Mouse (Mus musculus): ENCODE measurements around the gene Syne1.

Gene Syne1

GRCm38 (mm10) chr10:5207905-5208641, 343.2 kb downstream of the Syne1 start:
- DNase-seq (ENCODE audit: low read depth, low spot score): no peak

DNA sequence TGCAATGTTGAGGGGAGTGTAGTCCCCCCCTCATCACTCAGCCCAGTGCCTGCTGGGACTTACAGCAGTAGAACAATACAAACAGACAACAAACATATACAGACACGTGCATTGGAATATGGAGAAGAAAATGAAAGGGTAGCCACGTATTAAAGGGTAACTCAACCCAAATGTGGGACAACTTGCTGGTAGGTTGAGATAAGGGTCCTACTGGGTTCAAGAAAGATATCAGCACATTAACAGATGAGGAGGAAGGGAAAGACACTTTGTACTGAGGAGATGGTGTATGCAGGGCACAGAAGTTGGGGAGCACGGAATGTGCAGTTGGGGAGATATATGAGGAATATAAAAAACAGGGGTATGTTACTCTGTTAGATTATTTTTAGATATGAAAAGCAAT, 345.3 kb downstream of the Syne1 start:
- no peak for DNase-seq (ENCODE audit: low read depth, low spot score)

DNA sequence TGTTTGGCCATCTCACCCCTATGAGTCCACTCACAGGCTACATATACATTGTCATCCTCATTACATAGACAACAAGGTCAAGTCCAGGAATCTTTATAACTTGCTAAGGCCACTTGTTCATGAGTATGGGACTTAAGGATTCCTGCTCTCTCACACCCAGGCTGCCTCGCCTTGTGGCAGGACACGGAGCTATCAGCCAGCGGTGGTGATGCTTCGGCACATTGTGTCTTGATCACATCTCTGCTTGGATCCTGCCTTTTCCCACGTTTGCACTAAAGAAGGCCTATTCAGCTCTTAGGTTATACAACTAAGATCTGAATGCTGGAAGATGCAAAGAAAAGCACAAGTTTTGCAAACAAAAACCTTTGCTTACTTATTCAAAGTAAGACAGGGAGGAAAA, 345.7 kb downstream of the Syne1 start:
- no peak for DNase-seq (ENCODE audit: low read depth, low spot score)

GRCm38 (mm10) chr10:5203837-5204236, 347.4 kb downstream of the Syne1 start:
- DNase-seq (ENCODE audit: low read depth, low spot score): no peak

DNA sequence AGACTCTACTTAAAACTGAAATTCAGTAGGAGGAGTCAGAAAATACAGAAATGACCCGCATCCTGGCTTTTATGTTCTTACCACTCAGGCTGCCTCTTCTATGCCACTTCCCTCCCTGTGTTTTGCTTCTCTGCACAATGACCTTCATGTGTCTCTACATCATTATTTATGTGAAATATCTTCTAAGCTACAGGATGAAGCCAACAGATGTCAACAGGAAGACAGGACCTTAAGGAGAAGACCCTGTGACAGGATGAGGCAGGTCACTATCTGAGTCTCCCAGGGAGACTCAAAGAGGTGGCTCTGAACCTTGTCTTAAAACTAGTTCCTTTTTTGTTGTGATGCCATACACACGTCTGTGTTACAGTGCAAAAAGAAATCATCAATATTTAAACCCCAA, 353.9 kb downstream of the Syne1 start:
- no peak for DNase-seq (ENCODE audit: low read depth, low spot score)

DNA sequence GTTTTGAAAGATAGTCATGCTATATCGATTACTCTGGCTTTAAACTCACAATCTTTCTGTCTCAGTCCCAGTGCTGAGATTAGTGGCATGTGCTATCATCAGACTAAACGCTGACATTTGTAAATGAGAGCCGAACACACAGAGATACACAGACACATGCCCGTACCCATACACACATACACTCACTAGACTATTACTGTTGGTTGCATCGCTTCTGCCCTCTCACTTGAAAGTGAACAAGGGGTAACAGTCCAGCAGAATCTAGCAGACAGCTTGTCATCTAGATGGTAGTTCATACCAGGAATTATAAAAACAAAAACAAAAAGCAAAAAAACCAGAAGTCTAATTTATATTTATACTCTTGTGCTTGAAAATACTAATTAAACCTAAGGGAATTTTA, 355.0 kb downstream of the Syne1 start:
- no peak for DNase-seq (ENCODE audit: low read depth, low spot score)

DNA sequence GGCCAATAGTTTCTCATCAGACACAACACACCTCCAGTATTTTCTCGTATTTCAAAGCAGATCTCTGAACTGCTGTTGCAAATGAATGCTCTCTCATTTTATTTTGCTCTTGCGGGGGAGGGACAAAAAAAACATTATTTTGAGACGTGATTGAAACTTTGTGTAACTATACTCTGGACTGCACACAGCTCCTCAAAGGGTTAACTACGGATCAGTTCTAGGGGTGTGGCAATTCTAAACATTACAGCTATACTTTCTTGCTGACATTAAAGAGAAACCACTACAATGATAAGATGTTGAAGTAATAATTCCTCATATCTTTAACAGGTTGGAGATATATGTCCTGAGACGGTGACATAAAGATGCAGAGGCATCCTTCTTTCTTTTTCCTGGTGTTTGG, 356.0 kb downstream of the Syne1 start:
- DNase-seq (ENCODE audit: low read depth, low spot score): no peak

DNA sequence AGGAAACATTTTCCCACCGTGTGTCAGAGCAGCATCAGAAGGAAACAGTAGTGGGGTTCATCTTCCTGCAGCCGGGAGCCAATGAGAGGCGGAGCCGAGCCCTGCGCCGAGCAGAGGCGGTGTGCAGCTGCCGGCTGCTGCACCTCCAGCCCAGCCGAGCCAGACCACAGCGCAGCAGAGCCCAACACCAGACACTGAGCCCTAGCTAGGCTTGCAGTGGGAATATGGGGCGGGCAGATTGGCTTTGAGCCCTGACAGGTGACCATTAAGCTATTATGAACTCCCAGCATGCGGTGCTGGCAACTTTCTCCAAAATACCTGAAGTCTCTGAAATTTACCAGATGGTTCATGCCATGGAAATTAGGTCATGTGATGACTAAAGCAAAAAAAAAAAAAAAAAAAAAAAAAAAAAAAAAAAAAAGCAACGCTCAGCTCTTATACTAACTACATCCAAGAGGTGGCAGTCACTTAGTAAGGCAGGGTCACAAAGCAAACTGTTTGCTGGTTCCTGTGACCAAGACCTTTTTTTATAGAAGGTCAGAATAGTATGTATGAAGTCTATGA, 356.5 kb downstream of the Syne1 start:
- peak; percentile 67 for DNase-seq (ENCODE audit: low read depth, low spot score)

GRCm38 (mm10) chr10:5194081-5194670, 357.1 kb downstream of the Syne1 start:
- no peak for DNase-seq (ENCODE audit: low read depth, low spot score)

GRCm38 (mm10) chr10:5192861-5193490, 358.3 kb downstream of the Syne1 start:
- DNase-seq (ENCODE audit: low read depth, low spot score): no peak

DNA sequence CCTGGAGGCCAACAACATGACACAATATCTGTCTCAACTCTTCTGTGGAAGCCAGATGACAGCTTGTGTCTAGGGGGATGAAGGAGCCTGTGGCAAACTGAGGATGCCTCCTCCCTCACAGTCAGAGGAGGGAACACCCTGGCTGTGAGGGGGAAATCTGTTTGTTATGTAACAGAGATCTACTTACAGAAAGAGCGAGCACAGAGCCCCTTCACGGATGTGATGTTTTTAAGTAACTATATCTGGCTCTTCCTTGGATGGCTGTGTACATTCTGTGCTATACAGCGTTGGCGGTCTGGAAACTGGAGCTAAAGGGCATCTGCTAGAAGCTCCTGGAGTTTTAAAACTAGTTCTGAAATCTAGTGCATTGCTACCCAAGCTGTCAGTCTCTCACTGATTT, 360.5 kb downstream of the Syne1 start:
- no peak for DNase-seq (ENCODE audit: low read depth, low spot score)

DNA sequence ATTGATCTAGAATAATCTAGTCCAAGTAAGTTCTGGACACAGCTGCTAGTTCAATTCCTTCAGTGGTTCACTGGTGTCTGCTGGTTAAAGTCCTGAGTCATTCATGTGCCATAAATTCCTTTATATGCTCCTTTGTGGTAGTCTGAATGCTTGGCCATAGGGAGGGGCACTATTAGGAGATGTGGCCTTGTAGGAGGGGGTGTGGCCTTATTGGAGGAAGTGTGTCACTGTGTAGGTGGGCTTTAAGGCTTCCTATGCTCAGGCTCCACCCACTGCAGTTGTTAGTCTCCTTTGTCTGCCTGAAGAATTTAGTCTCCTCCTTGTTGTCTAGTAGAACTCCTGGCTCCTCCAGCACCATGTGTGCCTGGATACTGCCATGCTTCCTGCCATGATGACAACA, 362.4 kb downstream of the Syne1 start:
- DNase-seq (ENCODE audit: low read depth, low spot score): peak; percentile 65

DNA sequence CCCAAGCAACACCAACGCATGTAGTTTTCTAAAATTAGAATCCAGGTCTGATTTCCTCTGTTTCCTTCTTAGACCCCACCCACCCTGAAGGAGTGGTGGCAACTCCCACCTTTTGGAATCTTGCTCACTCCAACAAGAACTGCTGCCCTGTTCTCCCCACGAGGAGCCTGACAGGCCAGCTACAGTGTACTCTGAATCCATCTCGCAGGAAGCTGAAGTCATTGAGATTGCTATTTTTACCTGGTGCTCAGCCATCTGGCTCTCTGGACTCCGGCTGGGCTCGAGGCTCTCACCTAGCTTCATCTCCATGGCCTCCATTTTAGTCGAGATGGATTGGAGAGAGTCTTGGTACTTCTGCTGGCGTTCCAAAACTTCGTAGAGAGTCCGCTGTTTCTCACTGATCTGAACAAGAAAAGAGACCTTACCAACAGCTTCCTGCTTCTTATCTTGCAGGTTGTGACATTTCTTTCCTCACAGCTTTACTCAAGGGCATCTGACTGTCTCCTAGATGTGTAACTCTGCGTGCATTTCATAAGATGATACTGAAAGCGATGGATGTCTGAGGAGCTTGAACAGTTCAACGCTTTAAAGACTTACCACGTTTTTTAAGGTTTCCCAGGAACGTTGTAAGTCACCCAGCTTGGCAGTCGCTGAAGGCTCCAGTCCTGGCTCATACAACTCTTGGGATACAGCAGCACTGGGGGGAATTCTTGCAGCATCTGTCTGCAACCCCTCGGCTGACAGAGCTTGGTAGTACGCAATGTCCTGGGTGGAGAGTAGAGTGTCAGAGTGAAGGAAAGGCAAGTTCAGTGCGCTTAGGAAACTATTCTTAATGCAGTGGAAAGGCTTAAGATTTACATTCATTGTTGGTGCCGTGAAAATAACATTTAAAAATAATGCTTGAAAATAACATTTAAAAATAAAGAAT, 365.9 kb downstream of the Syne1 start:
- DNase-seq (ENCODE audit: low read depth, low spot score): no peak

DNA sequence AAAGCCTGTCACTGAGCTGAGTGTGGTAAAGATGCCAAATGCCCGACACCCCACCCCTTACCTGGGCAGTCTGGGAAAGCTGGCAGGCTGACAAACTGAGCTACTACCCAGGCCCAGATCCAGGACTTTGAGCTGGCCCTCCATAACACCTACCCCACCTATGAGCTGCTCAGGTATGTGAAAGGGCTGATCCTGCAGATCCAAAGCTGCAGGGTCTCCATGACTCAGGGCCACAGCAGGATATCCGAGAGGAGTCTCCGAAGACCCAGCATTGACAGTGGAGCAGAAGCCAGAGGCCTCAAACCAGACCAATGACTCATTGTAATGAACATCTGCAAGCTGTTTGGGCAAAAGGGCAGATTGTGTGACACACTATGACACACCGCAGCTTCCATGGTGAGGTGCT, 369.5 kb downstream of the Syne1 start:
- DNase-seq (ENCODE audit: low read depth, low spot score): no peak

DNA sequence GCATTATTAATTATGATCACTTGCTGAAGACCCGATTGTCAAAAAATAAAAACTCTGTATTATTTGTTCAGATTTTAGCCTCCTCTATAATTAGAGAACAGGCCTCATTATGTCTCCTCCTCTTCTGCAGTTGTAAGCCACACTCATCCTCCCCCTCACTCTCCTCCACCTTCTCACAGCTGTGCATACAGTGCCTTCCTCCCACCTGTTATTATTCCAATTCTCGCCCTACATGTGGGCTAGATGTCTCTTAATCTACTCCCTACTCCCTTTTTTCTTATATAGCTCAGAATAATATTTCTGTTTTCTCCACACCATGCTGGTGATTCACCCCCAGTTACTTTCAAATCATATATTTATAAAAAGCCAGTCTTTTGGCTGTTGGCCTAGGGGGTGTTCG, 371.4 kb downstream of the Syne1 start:
- no peak for DNase-seq (ENCODE audit: low read depth, low spot score)

DNA sequence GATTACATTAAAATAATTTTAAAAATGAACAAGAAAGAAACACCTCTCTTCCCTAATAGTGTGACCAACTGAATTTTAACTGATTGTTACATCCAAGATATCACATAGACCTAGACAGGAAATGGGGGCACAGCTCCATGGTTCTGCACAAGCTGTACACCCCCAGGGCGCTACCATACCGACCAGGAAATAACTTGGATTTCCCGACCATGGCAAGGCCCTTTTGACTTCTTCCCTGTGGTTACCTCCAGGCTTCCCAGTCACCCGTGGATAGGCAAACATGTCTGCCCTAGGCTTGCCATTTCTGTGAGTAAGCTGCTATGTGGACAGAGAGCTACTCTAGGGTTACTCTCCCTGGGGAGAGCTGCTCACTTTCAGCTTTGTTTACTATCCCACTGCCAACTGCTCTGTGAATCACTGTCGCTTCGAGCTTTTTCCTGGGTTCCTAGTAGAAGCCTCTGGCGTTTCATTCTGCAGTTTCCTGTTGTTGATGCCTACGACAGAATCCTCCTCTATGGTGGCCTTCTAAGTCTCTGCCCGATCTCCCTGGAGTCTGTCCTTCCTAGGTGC, 373.8 kb downstream of the Syne1 start:
- DNase-seq (ENCODE audit: low read depth, low spot score): no peak

- DNase-seq (ENCODE audit: low read depth, low spot score): no peak
Observed at GRCm38 (mm10) chr10:5176371-5176770, 374.9 kb downstream of the Syne1 start.

DNA sequence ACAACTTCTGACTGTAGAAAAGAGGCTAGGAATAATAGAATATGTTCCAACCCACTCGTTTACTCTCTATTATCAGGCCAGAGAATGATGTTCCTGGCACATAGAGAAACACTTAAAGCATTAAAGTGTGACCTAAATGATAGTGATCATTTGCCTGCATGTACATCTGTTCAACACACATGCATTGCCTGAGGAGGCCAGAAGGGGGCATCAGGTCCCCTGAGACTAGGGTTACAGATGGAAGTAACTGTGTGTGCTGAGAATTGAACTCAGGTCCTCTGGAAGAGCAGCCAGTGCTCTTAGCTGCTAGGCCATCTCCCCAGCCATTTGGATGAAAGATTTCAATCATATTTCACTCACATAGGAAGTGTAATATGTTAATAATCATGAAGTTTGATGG, 380.9 kb downstream of the Syne1 start:
- DNase-seq (ENCODE audit: low read depth, low spot score): peak; percentile 47

- DNase-seq (ENCODE audit: low read depth, low spot score): no peak
Observed at GRCm38 (mm10) chr10:5167481-5167880, 383.8 kb downstream of the Syne1 start.

GRCm38 (mm10) chr10:5165439-5165838, 385.8 kb downstream of the Syne1 start:
- DNase-seq (ENCODE audit: low read depth, low spot score): no peak

- no peak for DNase-seq (ENCODE audit: low read depth, low spot score)
Observed at GRCm38 (mm10) chr10:5163770-5164169, 387.5 kb downstream of the Syne1 start.

Measured in R1 (cell line).